Mouse (Mus musculus) spleen, adult 2 months (tissue): ENCODE results near the gene Slc37a1.

Experiments used
- CTCF ChIP-seq: fragments of 200-500 bp; IDR thresholded peaks from 2 replicates; pipeline ENCODE4 v1.5.1; 2011; ENCODE audit warnings: mild to moderate bottlenecking, inconsistent platforms; ENCODE audit not compliant: insufficient read depth, insufficient read length, insufficient replicate concordance; ENCODE audit errors: extremely low read depth
- POLR2A ChIP-seq: fragments of 200-500 bp; IDR thresholded peaks from 2 replicates; pipeline ENCODE4 v1.6.1; 2011; ENCODE audit warnings: low read depth, low read length, inconsistent platforms

DNA sequence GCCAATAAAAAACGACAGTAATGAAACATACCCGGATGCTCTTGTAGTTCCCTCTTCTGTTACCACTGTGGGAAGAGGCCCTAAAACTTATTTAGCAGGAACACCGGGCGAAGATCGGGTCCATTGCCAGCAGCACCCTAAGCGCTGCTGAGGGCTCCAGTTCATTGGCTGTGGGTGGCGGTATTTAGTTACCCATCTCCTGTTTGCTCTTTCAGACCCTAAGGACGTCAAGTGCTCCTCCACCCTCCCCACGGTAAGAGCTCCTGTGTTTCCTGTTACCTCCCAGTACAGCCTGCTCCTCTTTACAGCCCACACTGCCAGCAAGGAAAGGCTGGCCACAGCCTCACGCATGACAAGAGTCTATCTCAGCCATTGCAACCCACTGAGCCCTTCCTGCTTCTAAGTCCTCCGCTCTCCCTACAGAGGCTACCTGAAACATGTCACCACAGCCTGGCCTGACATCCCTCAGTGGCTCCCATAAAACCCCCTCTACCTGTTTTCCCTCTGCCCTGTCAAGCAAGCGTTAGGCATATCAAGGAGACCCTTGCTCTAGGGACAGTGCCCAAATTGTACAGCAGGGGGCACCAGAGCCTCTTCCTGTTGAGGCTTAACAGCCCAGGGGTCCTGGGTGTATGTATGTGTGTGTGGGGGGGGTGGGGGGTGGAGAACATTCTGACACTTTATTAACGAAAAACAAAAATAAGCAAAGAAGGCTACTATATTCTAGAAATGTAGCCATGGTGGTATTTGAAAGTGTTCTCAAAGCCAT, 39.0 kb downstream of the Slc37a1 start:
- TF ChIP-seq CTCF (peak; percentile 54; the same call in 1 of the 2 replicates), POLR2A (no peak)
